Mouse (Mus musculus) cerebellum, adult 11-12 months (tissue): ENCODE results near the gene Dnajc5g.

Source experiments
- DNase-seq: peaks from one replicate; pipeline ENCODE4 v3.0.0; 2022

The Dnajc5g gene

GRCm38 (mm10) chr5:31105814-31106335 is at the start of gene Dnajc5g:
Gene Dnajc5g (plus strand): TSS chr5:31106285.
- DNase-seq: no peak

GRCm38 (mm10) chr5:31069810-31070209 is 36.3 kb upstream of the Dnajc5g start:
- no peak for DNase-seq

GRCm38 (mm10) chr5:31071059-31071458 is 35.0 kb upstream of the Dnajc5g start:
- DNase-seq: no peak

GRCm38 (mm10) chr5:31071821-31072220 is 34.3 kb upstream of the Dnajc5g start:
- no peak for DNase-seq

- no peak for DNase-seq
Observed at GRCm38 (mm10) chr5:31073176-31073575, 32.9 kb upstream of the Dnajc5g start.

- no peak for DNase-seq
Observed at GRCm38 (mm10) chr5:31076346-31076745, 29.7 kb upstream of the Dnajc5g start.

- DNase-seq: no peak
Observed at GRCm38 (mm10) chr5:31080059-31080794, 25.9 kb upstream of the Dnajc5g start.

- DNase-seq: no peak
Observed at GRCm38 (mm10) chr5:31080795-31081164, 25.3 kb upstream of the Dnajc5g start.

GRCm38 (mm10) chr5:31081386-31081785 is 24.7 kb upstream of the Dnajc5g start:
- DNase-seq: no peak

GRCm38 (mm10) chr5:31082355-31082754 is 23.7 kb upstream of the Dnajc5g start:
- no peak for DNase-seq

- no peak for DNase-seq
Observed at GRCm38 (mm10) chr5:31082935-31083625, 23.0 kb upstream of the Dnajc5g start.

- no peak for DNase-seq
Observed at GRCm38 (mm10) chr5:31083949-31084348, 22.1 kb upstream of the Dnajc5g start.

- DNase-seq: no peak
Observed at GRCm38 (mm10) chr5:31086606-31087005, 19.5 kb upstream of the Dnajc5g start.

- no peak for DNase-seq
Observed at GRCm38 (mm10) chr5:31087131-31087530, 19.0 kb upstream of the Dnajc5g start.

GRCm38 (mm10) chr5:31092231-31092975 is 13.7 kb upstream of the Dnajc5g start:
- DNase-seq: no peak

GRCm38 (mm10) chr5:31093151-31094041 is 12.7 kb upstream of the Dnajc5g start:
- DNase-seq: no peak

- no peak for DNase-seq
Observed at GRCm38 (mm10) chr5:31094100-31094798, 11.8 kb upstream of the Dnajc5g start.

- DNase-seq: no peak
Observed at GRCm38 (mm10) chr5:31094799-31095691, 11.0 kb upstream of the Dnajc5g start.

- DNase-seq: no peak
Observed at GRCm38 (mm10) chr5:31095711-31096480, 10.2 kb upstream of the Dnajc5g start.

- DNase-seq: no peak
Observed at GRCm38 (mm10) chr5:31108000-31108490, 2.0 kb downstream of the Dnajc5g start, which contains the start of gene Slc30a3. Gene Slc30a3 (minus strand): TSS chr5:31108237.
